Mouse (Mus musculus) monocyte, adult 5-6 weeks (primary cell): ENCODE results near the gene Ankrd36. TPM values are rescaled to one million over a fixed set of nuclear protein-coding genes. Genes with fewer than 3 reads are reported as not detected.
"Not testable (repeated sequence)": the region's sequence is repeated elsewhere in the genome, so short reads cannot be mapped to it uniquely, and the experiment has no call there.

Experiments used
- ATAC-seq: fragments of 153-309, 156-312 bp; replicated peaks from 2 replicates; pipeline ENCODE4 v1.8.0; 2017; ENCODE audit warnings: mild to moderate bottlenecking; ENCODE audit not compliant: low TSS enrichment, insufficient number of reproducible peaks, severe bottlenecking, poor library complexity, low FRiP score
- total RNA-seq: library from RNA; stranded (forward); fragments of 200-1000, 200-491, 200-594 nt; gene quantifications from 3 replicates; pipeline ENCODE4 v1.2.3, GENCODE M21; 2017

Gene Ankrd36
- 0.95 to 1.7 TPM in 2 of 3 replicates, not detected in the other for total RNA-seq

DNA sequence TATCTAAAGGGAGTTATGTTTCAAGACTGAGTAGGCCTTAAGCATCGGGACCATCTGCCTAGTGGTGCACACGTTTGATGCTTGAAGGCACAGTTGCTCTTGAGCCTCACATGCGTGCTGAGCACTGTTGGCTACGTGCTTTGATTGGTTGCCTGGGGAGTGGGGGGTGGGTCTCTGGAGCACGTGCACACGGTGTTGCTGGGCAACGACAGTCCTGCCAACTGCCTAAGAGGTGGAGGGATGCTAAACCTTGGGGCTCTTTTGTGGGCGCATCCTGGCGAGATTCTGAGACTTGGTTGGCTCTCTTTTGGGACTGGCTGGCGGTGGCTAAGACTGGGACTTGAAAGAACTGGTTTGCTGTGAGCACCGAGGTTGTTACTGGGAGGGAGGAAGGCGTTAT lies at the start of gene Ankrd36:
Gene Ankrd36 (plus strand): TSS at position 211 of the 400 bp plus-strand sequence.
- ATAC-seq = no peak

DNA sequence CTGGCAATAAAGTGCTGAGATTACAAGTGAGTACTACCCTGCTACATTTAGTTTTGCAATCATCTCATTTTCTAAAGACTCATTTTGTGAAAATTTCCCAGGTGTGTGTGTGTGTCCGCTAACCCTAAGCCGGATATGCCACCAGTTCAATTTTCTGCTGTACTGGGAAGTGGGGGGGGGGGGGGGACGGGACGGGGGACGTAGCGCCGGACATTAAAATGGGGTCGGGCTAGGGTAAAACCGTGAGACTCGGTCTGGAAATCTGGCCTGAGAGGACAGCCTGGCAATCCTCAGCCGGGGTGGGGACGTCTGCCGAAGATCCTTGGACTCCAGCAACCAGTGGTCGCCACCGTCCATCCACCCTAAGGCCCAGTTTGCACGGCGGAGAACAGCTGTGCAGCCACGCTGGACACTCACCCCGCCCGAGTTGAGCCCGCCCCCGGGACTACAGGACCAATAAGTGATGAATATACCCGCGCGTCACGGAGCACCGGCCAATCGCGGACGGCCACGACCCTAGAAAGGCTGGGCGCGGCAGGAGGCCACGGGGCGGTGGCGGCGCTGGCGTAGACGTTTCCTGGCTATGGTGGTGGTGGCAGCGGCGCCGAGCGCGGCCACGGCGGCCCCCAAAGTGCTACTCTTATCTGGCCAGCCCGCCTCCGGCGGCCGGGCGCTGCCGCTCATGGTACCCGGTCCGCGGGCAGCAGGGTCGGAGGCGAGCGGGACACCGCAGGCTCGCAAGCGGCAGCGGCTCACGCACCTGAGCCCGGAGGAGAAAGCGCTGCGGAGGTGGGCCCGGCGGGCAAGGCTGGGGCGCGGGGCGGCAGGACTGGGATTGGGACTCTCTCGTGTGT lies 48.8 kb upstream of the Ankrd36 start, which contains the start of gene Xbp1:
Gene Xbp1 (plus strand): TSS at position 248 of the 854 bp plus-strand sequence.
- peak; percentile 94 for ATAC-seq

DNA sequence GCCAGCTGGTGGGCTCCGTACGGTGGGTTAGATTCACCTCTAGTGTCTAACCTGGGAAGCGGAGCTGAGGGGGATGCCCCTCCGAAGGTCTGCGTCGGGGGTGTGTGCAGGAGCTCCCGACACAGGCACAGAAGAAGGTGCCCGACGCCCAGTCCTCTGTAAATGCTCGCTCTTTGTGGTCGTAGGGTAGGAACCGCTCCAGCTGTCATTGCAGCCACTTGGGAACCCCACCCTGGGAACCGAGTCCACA lies 48.3 kb upstream of the Ankrd36 start:
- peak; percentile 10; the same call in 1 of the 2 replicates for ATAC-seq

DNA sequence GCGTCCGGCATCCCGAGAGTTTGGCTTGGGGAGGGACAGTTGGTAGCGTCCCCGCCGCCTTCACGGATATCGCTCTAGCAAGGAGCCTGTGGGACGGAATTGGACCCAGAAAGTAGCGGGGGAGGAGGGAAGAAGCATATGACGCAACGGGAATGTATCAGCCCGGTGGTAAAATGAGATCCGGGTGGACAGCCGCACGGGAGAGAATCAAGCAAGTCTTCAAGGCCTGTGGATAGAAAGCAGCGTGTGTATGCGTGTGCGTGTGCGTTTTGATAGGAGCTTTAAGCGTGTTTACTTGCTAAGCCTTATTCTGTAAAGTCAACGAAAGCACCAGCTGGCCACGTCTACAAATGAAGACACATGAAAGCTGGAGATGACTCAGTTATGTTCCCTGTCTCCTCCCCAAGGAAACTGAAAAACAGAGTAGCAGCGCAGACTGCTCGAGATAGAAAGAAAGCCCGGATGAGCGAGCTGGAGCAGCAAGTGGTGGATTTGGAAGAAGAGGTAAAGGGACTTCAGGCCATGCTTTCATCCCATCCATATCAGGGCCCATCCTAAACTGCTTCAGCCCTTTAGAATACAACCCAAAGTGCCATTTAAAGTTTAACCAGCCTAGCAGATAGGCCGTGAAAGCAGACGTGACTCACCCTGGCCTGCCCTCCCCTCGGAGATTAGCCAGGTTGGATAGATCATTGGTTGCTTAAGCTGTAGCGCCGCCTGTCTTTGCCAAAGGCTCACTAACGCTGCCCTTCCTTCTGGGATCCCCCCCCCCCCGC lies 47.8 kb upstream of the Ankrd36 start:
- ATAC-seq = peak; percentile 59; the same call in 1 of the 2 replicates

DNA sequence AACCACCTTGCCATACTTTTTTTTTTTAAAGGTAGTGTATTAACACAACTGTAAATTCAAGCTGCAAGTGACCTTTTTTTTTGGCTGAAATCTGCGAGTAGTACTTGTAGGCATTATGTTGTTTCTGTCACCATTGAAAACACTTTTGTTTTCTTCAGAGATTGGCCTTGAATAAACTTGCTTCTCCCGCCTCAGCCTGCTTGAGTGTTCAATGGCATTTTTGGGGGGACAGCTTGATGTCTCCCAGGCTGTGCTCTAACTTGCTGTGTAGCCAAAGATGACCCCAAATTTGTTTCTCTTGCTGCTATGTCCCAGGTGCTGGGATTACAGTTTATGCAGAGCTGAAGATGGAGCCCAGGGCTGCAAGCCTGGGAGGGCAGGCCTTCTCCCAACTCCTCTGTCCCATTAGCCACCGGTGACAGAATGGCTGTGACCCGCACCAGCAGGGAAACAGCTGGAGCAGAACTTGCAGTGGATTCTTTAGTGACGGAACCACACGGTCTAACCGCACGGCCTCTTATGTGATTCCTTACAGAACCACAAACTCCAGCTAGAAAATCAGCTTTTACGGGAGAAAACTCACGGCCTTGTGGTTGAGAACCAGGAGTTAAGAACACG lies 46.6 kb upstream of the Ankrd36 start:
- ATAC-seq = no peak

DNA sequence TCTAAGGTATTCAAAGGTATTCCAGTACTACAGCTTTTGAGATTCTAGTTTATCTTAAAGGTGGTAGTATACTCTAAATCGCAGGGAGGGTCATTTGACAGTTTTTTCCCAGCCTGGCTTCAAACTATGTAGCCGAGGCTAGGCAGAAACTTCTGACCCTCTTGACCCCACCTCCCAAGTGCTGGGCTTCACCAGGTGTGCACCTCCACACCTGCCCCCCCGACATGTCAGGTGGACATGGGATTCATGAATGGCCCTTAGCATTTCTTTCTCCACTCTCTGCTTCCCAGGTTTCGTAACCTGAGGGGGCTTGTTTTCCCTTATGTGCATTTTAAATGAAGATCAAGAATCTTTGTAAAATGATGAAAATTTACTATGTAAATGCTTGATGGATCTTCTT lies 44.1 kb upstream of the Ankrd36 start:
- no peak for ATAC-seq

DNA sequence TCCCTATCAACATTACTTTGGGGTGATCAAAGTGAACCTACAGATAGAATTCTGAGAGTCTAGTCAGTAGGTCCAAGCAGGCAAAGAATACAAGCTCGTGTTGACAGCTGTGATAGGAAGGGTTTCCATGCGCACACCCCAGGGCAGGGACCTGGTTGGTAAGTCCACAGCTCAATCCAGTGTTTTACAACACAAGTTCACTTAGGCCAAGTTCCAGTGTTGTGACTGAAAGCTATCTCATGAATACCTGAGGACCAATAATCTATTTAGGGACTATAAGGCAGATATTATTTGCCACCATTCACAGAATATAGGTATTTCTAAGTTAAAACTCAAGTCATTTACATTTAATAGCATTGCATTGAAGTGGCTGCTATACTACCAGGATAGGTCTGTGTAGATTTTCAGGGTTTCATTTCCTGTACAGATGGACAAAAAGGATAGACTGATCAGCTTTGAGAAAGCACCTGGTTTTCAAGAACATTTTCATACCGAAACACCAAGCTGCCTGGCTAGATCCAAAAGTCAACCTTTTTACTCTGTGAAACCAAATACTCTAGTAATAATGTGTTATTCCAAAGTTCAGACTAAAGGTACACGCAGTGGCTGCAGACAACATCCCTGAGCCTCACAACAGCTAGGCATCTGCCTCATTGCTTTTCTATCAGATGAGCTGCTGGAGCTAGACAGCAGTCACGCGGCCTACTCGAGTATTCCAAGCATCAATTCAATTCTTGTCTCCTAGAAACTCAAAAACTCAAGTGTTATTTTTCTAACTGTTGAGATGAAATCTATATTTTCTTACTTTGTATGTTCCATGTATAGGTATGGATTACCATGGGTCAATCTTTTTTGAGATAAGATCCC lies 42.7 kb upstream of the Ankrd36 start:
- ATAC-seq = no peak

DNA sequence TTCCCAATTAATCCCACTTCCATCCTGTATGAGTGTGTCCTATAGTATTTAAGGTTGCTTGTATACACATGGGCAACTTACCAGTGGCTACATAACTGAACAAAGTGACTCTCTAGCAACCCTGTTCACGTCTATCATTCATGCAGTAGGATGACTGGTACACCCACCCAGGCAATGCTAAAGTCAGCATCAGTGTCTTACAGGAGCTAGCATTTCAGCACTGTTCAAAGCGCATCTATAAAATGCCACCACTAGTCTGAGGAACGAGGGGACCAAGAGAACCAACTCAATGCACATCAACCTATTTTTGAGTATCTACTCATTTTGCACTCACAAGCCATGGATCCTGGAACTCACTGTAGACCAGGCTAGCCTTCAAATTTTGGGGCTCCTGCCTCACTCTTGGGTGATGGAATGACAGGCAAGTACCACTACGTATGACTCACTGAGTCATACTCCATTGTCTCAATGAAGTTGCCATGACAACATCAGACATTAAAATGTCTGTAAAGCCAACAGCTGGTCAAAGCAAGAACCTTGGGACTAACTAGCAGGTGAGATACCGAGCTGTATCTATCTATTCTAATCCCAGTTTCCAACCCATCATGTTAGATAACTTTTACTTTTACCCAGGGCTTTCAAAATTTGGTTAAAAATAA lies 41.5 kb upstream of the Ankrd36 start:
- no peak for ATAC-seq

DNA sequence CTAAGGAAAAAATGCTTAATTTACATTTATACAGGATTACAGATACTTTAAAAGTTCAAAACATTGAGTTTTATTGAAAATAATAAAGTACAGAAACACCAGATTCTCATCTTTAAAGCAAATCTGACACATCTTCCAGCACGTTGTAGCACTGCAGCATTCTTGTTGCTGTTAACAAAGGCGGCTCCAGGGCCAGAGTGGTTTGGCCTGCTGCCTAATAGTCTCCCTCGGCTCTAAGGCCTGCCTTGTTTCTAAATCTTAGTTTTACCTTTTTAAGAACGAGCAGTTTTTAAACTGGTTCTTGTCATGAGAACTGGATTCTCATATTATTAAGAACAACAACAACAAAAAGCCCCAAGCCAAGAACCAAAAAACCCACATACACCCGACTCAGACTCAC lies 40.6 kb upstream of the Ankrd36 start:
- ATAC-seq = no peak

DNA sequence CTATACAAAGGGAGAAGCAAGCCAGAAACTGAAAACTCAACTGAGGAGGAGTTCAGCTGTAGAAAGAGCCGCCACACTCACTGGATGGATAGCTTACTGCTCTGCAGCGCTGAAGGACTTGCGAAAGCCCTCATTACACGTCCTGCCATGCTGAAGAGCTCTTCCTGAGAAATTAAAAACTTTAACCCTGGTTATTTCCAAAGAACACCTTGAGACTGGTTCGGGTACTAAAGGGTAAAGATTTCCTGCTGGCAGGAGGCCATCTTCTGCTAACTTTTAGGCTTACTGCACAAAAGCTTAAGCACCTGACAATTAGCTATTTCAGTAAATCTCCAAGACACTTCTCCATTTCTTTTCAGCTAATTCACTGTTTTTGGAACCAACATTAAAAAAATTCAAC lies 39.3 kb upstream of the Ankrd36 start:
- no peak for ATAC-seq

DNA sequence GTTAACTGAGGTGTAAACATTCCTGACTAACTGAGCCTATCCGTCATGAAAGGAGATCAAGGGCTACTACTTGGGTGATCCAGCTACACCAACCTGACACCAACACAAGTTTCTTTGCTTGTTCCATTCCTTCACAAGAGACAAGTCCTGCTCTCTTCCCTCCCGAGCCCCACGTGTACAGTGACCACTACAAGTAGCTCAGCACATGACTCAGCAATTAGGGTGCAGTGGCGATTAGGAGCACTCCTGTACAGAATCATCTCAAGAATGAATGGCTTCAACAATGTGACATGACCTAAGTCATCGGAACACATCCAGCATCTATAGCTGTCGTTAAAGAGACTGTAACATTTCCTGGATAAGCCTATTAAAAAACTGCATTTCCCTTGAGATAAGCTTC lies 38.8 kb upstream of the Ankrd36 start:
- no peak for ATAC-seq

DNA sequence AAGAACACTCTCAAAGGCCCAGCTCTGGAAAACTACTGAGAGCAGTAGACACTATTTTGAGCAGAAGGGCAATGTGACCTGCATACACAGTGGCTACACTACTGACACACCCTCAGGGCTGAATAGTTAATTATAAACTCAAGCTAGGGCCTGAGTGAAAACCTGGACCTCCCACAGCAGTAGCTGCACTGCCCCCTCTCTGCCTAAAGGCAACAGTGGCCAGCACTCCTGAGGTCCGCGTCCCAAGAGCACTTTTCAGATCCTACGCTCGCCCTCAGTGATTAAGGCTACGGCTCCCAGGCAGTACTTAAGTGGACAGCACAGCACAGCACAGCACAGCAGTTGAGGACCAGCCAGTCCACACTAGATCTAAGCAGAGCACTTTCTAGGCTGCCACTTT lies 36.4 kb upstream of the Ankrd36 start:
- no peak for ATAC-seq

DNA sequence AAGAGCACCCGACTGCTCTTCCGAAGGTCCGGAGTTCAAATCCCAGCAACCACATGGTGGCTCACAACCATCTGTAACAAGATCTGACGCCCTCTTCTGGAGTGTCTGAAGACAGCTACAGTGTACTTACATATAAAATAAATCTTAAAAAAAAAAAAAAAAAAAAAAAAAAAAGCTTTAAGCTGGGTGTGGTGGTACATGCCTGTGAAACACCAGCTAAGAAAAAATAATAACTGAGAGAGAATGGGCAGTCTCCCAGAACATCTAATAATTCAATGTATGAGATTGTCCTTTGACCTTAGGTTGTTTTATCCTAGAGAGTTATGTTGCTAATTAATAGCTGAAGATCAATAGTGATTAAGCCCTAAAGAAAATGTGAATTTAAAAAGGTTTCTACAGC lies 32.0 kb upstream of the Ankrd36 start:
- not testable (repeated sequence) for ATAC-seq

DNA sequence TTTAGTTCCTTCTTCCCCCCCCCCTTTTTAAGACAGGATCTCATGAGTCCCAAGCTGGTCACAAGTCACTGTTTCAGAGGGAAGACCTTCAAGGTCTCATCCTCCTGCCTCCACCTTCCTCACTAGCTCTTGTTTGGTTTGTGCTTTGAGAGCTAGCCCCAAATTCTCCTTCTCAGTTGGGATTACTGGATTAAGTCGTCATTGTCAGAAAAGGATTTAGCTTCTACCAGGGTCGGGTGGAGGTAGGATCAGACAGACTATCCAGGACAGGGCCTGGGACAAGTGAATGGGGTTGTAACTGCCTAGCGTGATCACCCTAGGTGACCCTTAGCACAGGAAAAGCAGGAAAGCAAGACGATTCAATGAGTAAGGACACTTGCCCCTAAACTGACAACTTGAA lies 29.2 kb upstream of the Ankrd36 start:
- ATAC-seq = no peak

DNA sequence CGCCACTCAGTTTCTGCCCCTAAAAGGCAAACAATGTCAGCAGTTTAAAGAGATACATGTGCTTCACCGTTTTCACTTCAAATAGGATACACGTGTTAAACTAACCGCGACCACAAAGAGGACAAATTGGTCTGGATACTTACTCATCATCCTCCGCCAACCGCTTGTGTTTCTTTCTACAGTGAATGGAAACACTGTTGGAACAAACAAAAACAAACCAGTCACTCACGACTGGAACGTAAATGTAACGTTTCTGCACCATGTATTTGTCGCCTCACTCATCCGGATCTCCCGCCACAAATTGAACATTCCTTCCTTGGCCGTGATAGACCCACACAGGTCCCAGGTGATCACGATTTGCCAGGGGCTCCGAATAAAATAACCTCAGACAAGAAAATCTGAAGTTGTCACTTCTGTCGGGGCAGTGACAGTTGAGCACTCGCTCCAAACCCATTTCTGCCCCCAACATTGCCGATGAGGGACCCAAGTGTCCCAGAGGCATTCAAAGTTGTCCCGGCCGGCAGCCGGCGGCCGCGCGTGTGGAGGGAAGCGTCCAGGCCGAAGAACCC lies 28.2 kb upstream of the Ankrd36 start:
- ATAC-seq = 0 out of 2 replicates have a peak, but pooled peaks have one; percentile 16

DNA sequence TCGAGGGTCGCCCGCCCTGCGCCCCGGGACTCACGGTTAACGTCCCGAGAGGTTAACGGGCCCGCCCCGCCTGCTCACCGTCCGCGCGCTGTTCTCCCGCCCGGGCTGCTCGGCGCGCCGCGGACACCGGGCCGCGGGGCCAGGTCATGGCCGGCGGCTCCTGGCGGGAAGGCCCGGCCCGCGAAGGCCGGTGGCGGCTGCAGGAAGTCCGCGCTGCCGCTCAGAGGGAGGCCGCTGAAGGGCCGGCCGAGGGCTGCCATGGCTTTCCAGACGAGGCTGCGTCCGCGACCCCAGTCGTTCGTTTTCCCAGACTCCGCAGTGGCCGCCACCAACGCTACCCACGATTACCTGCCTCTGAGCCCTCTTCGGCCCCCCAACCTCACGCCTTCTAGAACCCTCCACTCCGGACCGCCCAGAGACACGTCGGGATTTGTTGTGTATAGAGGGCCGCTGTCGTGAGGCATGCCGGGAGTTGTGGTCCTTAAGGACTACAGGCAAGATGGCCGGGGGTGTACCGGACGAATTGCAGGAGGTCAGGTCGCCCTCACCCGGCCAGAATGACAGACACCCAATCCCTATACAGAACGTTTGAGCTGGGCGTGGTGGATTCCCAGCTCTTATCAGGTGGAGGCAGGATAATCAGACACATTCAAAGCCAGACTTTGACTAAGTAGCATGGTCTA lies 27.5 kb upstream of the Ankrd36 start, which contains the start of gene Ccdc117:
Gene Ccdc117 (minus strand): TSS at position 389 of the 683 bp plus-strand sequence.
- ATAC-seq = peak; percentile 100

DNA sequence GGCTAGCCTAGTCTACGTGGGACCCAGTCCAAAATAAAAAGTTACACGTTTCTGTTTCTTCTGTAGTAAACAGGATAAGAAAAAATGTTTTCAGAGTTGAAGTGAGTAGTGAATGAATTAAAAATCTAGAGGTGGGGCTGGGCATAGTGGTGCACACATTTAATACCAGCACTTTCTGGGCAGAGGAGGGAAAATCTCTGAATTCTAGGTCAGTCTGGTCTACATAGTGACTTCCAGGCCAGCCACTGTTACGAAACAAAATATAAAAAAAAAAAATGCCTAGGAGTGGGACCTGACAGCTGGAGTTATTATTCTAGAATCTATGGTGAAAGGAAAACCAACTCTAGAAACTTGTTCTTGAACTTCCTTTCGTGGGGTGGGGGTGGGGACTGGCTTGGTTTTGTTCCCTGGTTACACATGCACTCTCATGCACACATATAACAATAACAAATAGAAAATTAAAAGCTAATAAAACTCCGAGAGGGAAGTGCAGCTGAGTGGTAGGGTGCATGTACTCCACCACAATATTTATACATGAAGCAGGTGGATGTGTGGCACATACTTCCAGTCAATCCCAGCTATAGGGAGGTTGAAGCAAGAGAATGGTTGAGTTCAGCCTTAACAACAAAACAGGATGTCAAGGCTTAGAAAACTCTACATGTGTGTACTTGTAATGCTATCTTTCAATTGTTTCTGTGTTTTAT lies 26.9 kb upstream of the Ankrd36 start:
- ATAC-seq = no peak
